Mouse (Mus musculus) adrenal gland, postnatal 25 days (tissue): ENCODE data around the gene Ube2o. TPM values are rescaled to one million over a fixed set of nuclear protein-coding genes. Genes with fewer than 3 reads are reported as not detected.
A peak's percentile ranks its signal among the peaks of the same experiment; 100 is the strongest.

Source experiments
- DNase-seq: peaks from one replicate; pipeline ENCODE4 v3.0.0; 2021; ENCODE audit warnings: mixed read lengths
- total RNA-seq: library from RNA; stranded (reverse); gene quantifications from 2 replicates; pipeline ENCODE4 v1.2.3, GENCODE M21; 2021

Gene Ube2o
- total RNA-seq, 1 experiment from 2014 or later, result 32.7 TPM

- DNase-seq, result no peak
Measured at GRCm38 (mm10) chr11:116543110-116543509, 38.1 kb downstream of the Ube2o start.

- DNase-seq, result no peak
Measured at GRCm38 (mm10) chr11:116541183-116541582, 40.1 kb downstream of the Ube2o start.

GRCm38 (mm10) chr11:116538142-116538735 is 43.0 kb downstream of the Ube2o start:
- DNase-seq, result no peak

GRCm38 (mm10) chr11:116537388-116537787 is 43.9 kb downstream of the Ube2o start:
- no peak for DNase-seq

GRCm38 (mm10) chr11:116536685-116537084 is 44.6 kb downstream of the Ube2o start:
- DNase-seq, result no peak

GRCm38 (mm10) chr11:116534154-116534865 is 46.9 kb downstream of the Ube2o start:
- peak; percentile 56 for DNase-seq

GRCm38 (mm10) chr11:116533341-116534153 is 47.7 kb downstream of the Ube2o start:
- peak; percentile 26 for DNase-seq

- peak; percentile 64 for DNase-seq
Measured at GRCm38 (mm10) chr11:116532810-116533338, 48.4 kb downstream of the Ube2o start.

- no peak for DNase-seq
Measured at GRCm38 (mm10) chr11:116532262-116532809, 48.9 kb downstream of the Ube2o start.

- no peak for DNase-seq
Measured at GRCm38 (mm10) chr11:116531371-116532191, 49.7 kb downstream of the Ube2o start.

GRCm38 (mm10) chr11:116530187-116531147 is 50.8 kb downstream of the Ube2o start, which contains the start of gene Sphk1:
Sphk1 (plus strand) TSS chr11:116530925.
- DNase-seq, result no peak

- DNase-seq, result no peak
Measured at GRCm38 (mm10) chr11:116528636-116529320, 52.5 kb downstream of the Ube2o start.

GRCm38 (mm10) chr11:116523699-116524189 is 57.5 kb downstream of the Ube2o start:
- no peak for DNase-seq

GRCm38 (mm10) chr11:116522886-116523698 is 58.2 kb downstream of the Ube2o start:
- peak; percentile 48 for DNase-seq

- no peak for DNase-seq
Measured at GRCm38 (mm10) chr11:116522046-116522445, 59.2 kb downstream of the Ube2o start.

- no peak for DNase-seq
Measured at GRCm38 (mm10) chr11:116521143-116521542, 60.1 kb downstream of the Ube2o start.

GRCm38 (mm10) chr11:116518482-116518881 is 62.8 kb downstream of the Ube2o start:
- DNase-seq, result no peak

GRCm38 (mm10) chr11:116515330-116516020 is 65.8 kb downstream of the Ube2o start:
- no peak for DNase-seq
